Mouse (Mus musculus) layer of hippocampus, adult 2 months (tissue): ENCODE measurements at regions not wholly inside any gene's neighbourhood (a gene's known extent, or its start where the extent isn't known, plus 50 kb on each side); places are given as distances from the start of the nearest gene placed in this dataset.
"Not testable (repeated sequence)": the region's sequence is repeated elsewhere in the genome, so short reads cannot be mapped to it uniquely, and the experiment has no call there.

Experiments used
- DNase-seq, 2 experiments: peaks; one replicate each; pipeline ENCODE4 v3.0.0; 2022; ENCODE audit warnings: low spot score in 2 of 2
- H3K27ac ChIP-seq: fragments of 200-600 bp; 2 replicates; pipeline ENCODE4 v1.8.1; 2022
- H3K4me3 ChIP-seq: fragments of 200-600 bp; 2 replicates; pipeline ENCODE4 v1.8.1; 2022; ENCODE audit warnings: mild to moderate bottlenecking
- CTCF ChIP-seq: fragments of 200-600 bp; conservative IDR thresholded peaks from 2 replicates; pipeline ENCODE4 v1.8.1; 2022; ENCODE audit warnings: antibody characterized with exemption, mild to moderate bottlenecking, moderate library complexity

- DNase-seq: peak; percentile 58 to 90
- TF ChIP-seq CTCF: peak; percentile 97
- Histone ChIP-seq H3K4me3 (no peak overlapping the region), H3K27ac (no peak overlapping the region)
Observed at GRCm38 (mm10) chr3:31603237-31603636, 293.1 kb upstream of the Slc7a14 start.

- not testable (repeated sequence) for H3K4me3 ChIP-seq, H3K27ac ChIP-seq, DNase-seq
Observed at GRCm38 (mm10) chr3:31596581-31596980, 286.4 kb upstream of the Slc7a14 start.

- no peak overlapping the region for H3K4me3 ChIP-seq
- peak; percentile 22 to 50 for DNase-seq
- TF ChIP-seq CTCF: peak; percentile 79
- H3K27ac ChIP-seq: no peak overlapping the region
Observed at GRCm38 (mm10) chr3:31585971-31586370, 275.8 kb upstream of the Slc7a14 start.

GRCm38 (mm10) chr3:31573849-31574248 is 263.7 kb upstream of the Slc7a14 start:
- no peak overlapping the region for H3K27ac ChIP-seq
- TF ChIP-seq CTCF: no peak
- DNase-seq: no peak
- H3K4me3 ChIP-seq: no peak overlapping the region
